Mouse (Mus musculus): ENCODE results near the gene Dclk1. TPM values are rescaled to one million over a fixed set of nuclear protein-coding genes. Genes with fewer than 3 reads are reported as not detected.

The Dclk1 gene
- total and polyA plus RNA-seq, 3 experiments = 0.52 to 6.3 (median 2.6) TPM

- DNase-seq = no peak
Measured at GRCm38 (mm10) chr3:55587972-55588946, 346.1 kb downstream of the Dclk1 start.

Other genes with a start within 250 kb of the Dclk1 start
- gene Ccna1, start 186.9 kb upstream of the Dclk1 start, total RNA-seq (2021) = under 1 TPM in 1 of 2 experiments, not detected in 1; 0.35 TPM
- gene Ccna1, start 186.9 kb upstream of the Dclk1 start, polyA plus RNA-seq (2012; rRNA removed) = 0.60 TPM in 1 of 2 replicates, not detected in the other
- gene Spg20, start 130.3 kb upstream of the Dclk1 start, total RNA-seq (2021) = 10 to 100 TPM; 52.2 to 60.9 TPM
- gene Spg20, start 130.3 kb upstream of the Dclk1 start, polyA plus RNA-seq (2012; rRNA removed) = 13.2 and 15.2 TPM in 2 replicates
- under 1 TPM in 1 of 2 experiments, not detected in 1; 0.26 TPM for gene Ccdc169, start 105.0 kb upstream of the Dclk1 start, total RNA-seq (2021)
- gene Ccdc169, start 105.0 kb upstream of the Dclk1 start, polyA plus RNA-seq (2012; rRNA removed) = not detected in 2 replicates
- gene Sohlh2, start 60.3 kb upstream of the Dclk1 start, total RNA-seq (2021) = not detected
- not detected in 2 replicates for gene Sohlh2, start 60.3 kb upstream of the Dclk1 start, polyA plus RNA-seq (2012; rRNA removed)
- gene Gm21954, start 229.8 kb downstream of the Dclk1 start, total RNA-seq (2021) = not detected
- gene Gm21954, start 229.8 kb downstream of the Dclk1 start, polyA plus RNA-seq (2012; rRNA removed) = not detected in 2 replicates